Mouse (Mus musculus): ENCODE data around the gene Serpina3j. TPM values are rescaled to one million over a fixed set of nuclear protein-coding genes. Genes with fewer than 3 reads are reported as not detected.
"Not testable (repeated sequence)": the region's sequence is repeated elsewhere in the genome, so short reads cannot be mapped to it uniquely, and the experiment has no call there.

The Serpina3j gene
- not detected in 2 replicates for total RNA-seq (2015; ENCODE audit: low replicate concordance)
- total RNA-seq (2017; ENCODE audit: low replicate concordance), result not detected in 2 replicates

GRCm38 (mm10) chr12:104314253-104314652, at the start of gene Serpina3j:
Gene Serpina3j, plus strand, starts transcription at chr12:104314553.
- ATAC-seq (replicated peaks; ENCODE audit: low FRiP score, poor library complexity, severe bottlenecking), result no peak

- ATAC-seq (replicated peaks; ENCODE audit: low FRiP score, poor library complexity, severe bottlenecking), result no peak
Measured at GRCm38 (mm10) chr12:104266374-104266773, 48.0 kb upstream of the Serpina3j start.

- ATAC-seq (replicated peaks; ENCODE audit: low FRiP score, poor library complexity, severe bottlenecking), result no peak
Measured at GRCm38 (mm10) chr12:104278216-104279055, 35.9 kb upstream of the Serpina3j start.

- no peak for ATAC-seq (replicated peaks; ENCODE audit: low FRiP score, poor library complexity, severe bottlenecking)
Measured at GRCm38 (mm10) chr12:104279056-104279435, 35.3 kb upstream of the Serpina3j start.

- no peak for ATAC-seq (replicated peaks; ENCODE audit: low FRiP score, poor library complexity, severe bottlenecking)
Measured at GRCm38 (mm10) chr12:104283380-104283779, 31.0 kb upstream of the Serpina3j start.

GRCm38 (mm10) chr12:104288336-104288735, 26.0 kb upstream of the Serpina3j start:
- no peak for ATAC-seq (replicated peaks; ENCODE audit: low FRiP score, poor library complexity, severe bottlenecking)

GRCm38 (mm10) chr12:104289872-104290271, 24.5 kb upstream of the Serpina3j start:
- ATAC-seq (replicated peaks; ENCODE audit: low FRiP score, poor library complexity, severe bottlenecking), result no peak

- no peak for ATAC-seq (replicated peaks; ENCODE audit: low FRiP score, poor library complexity, severe bottlenecking)
Measured at GRCm38 (mm10) chr12:104293963-104294362, 20.4 kb upstream of the Serpina3j start.

- ATAC-seq (replicated peaks; ENCODE audit: low FRiP score, poor library complexity, severe bottlenecking), result no peak
Measured at GRCm38 (mm10) chr12:104298049-104298448, 16.3 kb upstream of the Serpina3j start.

- no peak for ATAC-seq (replicated peaks; ENCODE audit: low FRiP score, poor library complexity, severe bottlenecking)
Measured at GRCm38 (mm10) chr12:104305991-104306390, 8.4 kb upstream of the Serpina3j start.

GRCm38 (mm10) chr12:104322454-104322853, 8.1 kb downstream of the Serpina3j start:
- ATAC-seq (replicated peaks; ENCODE audit: low FRiP score, poor library complexity, severe bottlenecking), result no peak

GRCm38 (mm10) chr12:104331701-104332100, 17.3 kb downstream of the Serpina3j start:
- no peak for ATAC-seq (replicated peaks; ENCODE audit: low FRiP score, poor library complexity, severe bottlenecking)

- not testable (repeated sequence) for ATAC-seq (replicated peaks; ENCODE audit: low FRiP score, poor library complexity, severe bottlenecking)
Measured at GRCm38 (mm10) chr12:104336873-104337272, 22.5 kb downstream of the Serpina3j start.

- ATAC-seq (replicated peaks; ENCODE audit: low FRiP score, poor library complexity, severe bottlenecking), result not testable (repeated sequence)
Measured at GRCm38 (mm10) chr12:104338226-104338625, 23.9 kb downstream of the Serpina3j start, which contains the start of the genes Serpina3k and Serpina3m. Gene Serpina3k, plus strand, starts transcription at chr12:104338486. Gene Serpina3m, plus strand, starts transcription at chr12:104338486.

- ATAC-seq (replicated peaks; ENCODE audit: low FRiP score, poor library complexity, severe bottlenecking), result no peak
Measured at GRCm38 (mm10) chr12:104338705-104339104, 24.4 kb downstream of the Serpina3j start.

GRCm38 (mm10) chr12:104342489-104342888, 28.1 kb downstream of the Serpina3j start:
- not testable (repeated sequence) for ATAC-seq (replicated peaks; ENCODE audit: low FRiP score, poor library complexity, severe bottlenecking)

- no peak for ATAC-seq (replicated peaks; ENCODE audit: low FRiP score, poor library complexity, severe bottlenecking)
Measured at GRCm38 (mm10) chr12:104345181-104345580, 30.8 kb downstream of the Serpina3j start.

- ATAC-seq (replicated peaks; ENCODE audit: low FRiP score, poor library complexity, severe bottlenecking), result no peak
Measured at GRCm38 (mm10) chr12:104345707-104346106, 31.4 kb downstream of the Serpina3j start.

- no peak for ATAC-seq (replicated peaks; ENCODE audit: low FRiP score, poor library complexity, severe bottlenecking)
Measured at GRCm38 (mm10) chr12:104347091-104347490, 32.7 kb downstream of the Serpina3j start.

- not testable (repeated sequence) for ATAC-seq (replicated peaks; ENCODE audit: low FRiP score, poor library complexity, severe bottlenecking)
Measured at GRCm38 (mm10) chr12:104351812-104352211, 37.5 kb downstream of the Serpina3j start.

GRCm38 (mm10) chr12:104356006-104356405, 41.7 kb downstream of the Serpina3j start:
- ATAC-seq (replicated peaks; ENCODE audit: low FRiP score, poor library complexity, severe bottlenecking), result no peak

All from erythroid progenitor cell, adult 5-6 weeks (primary cell).